Mouse (Mus musculus) CH12.LX (cell line): Measurements from ENCODE around the gene Utp11. TPM values are rescaled to one million over a fixed set of nuclear protein-coding genes. Genes with fewer than 3 reads are reported as not detected.

ENCODE experiments used
- DNase-seq: peaks from one replicate; pipeline ENCODE4 v3.0.0-alpha.2; 2013; ENCODE audit errors: extremely low read depth
- H3K27ac ChIP-seq: 2 replicates; pipeline ENCODE4 v1.5.1; 2012; ENCODE audit warnings: low read depth, mild to moderate bottlenecking, control low read depth, moderate library complexity; ENCODE audit not compliant: insufficient read depth
- H3K27me3 ChIP-seq: replicated peaks from 2 replicates; pipeline ENCODE3; 2012; ENCODE audit warnings: inconsistent platforms
- H3K36me3 ChIP-seq, 2 experiments: replicated peaks in 1 of 2; 2 replicates each; pipeline versions ENCODE3 to v1.6.1; 2012; ENCODE audit warnings: inconsistent platforms in 1 of 2, low read length in 1 of 2, mild to moderate bottlenecking in 1 of 2, mixed read lengths in 1 of 2, moderate library complexity in 1 of 2; ENCODE audit not compliant: control insufficient read depth in 1 of 2, insufficient read depth in 1 of 2
- H3K4me1 ChIP-seq, 2 experiments: 2 replicates each; pipeline ENCODE4 v1.6.1; 2012; ENCODE audit warnings: inconsistent platforms in 1 of 2, moderate library complexity in 1 of 2; ENCODE audit not compliant: insufficient read depth in 2 of 2, control insufficient read depth in 1 of 2
- H3K4me2 ChIP-seq: 2 replicates; pipeline ENCODE4 v1.6.1; 2012; ENCODE audit warnings: low read depth, mild to moderate bottlenecking, control low read depth; ENCODE audit not compliant: poor library complexity, insufficient read depth, severe bottlenecking
- H3K4me3 ChIP-seq, 3 experiments: fragments of 150-350 bp in 1 of 3; sonication (generic) in 1 of 3; replicated peaks in 1 of 3; 2 replicates each; pipeline versions ENCODE3 to v1.5.1; 2011 to 2012; ENCODE audit warnings: low read depth in 2 of 3, low read length in 2 of 3, mild to moderate bottlenecking in 2 of 3, moderate library complexity in 2 of 3, control low read depth in 1 of 3, improper control_type of control experiment in 1 of 3, inconsistent platforms in 1 of 3, mixed read lengths in 1 of 3; ENCODE audit not compliant: poor library complexity in 1 of 3
- H3K79me2 ChIP-seq: replicated peaks from 2 replicates; pipeline ENCODE4 v1.6.1; 2012; ENCODE audit warnings: mild to moderate bottlenecking, moderate library complexity; ENCODE audit not compliant: control insufficient read depth, poor library complexity, insufficient read depth, severe bottlenecking; ENCODE audit errors: extremely low read depth
- H3K9ac ChIP-seq: 2 replicates; pipeline ENCODE4 v1.6.1; 2012; ENCODE audit warnings: low read depth, mild to moderate bottlenecking, control low read depth, moderate library complexity; ENCODE audit not compliant: insufficient read depth
- H3K9me3 ChIP-seq: replicated peaks from 2 replicates; pipeline ENCODE3; 2012; ENCODE audit warnings: low read length, inconsistent platforms, mixed read lengths
- BHLHE40 ChIP-seq: IDR thresholded peaks from 2 replicates; pipeline ENCODE4 v1.6.1; 2011; ENCODE audit warnings: mild to moderate bottlenecking, low read depth, low read length, improper control_type of control experiment
- CHD2 ChIP-seq: IDR thresholded peaks from 2 replicates; pipeline ENCODE4 v1.6.1; 2011; ENCODE audit warnings: low read length, improper control_type of control experiment
- E2F4 ChIP-seq: IDR thresholded peaks from 2 replicates; pipeline ENCODE4 v1.6.1; 2011; ENCODE audit warnings: low read depth, low read length, improper control_type of control experiment; ENCODE audit not compliant: insufficient replicate concordance
- ELF1 ChIP-seq: IDR thresholded peaks from 2 replicates; pipeline ENCODE4 v1.6.1; 2014; ENCODE audit warnings: low read depth, mild to moderate bottlenecking, inconsistent platforms, low read length, improper control_type of control experiment
- ETS1 ChIP-seq: conservative IDR thresholded peaks from 2 replicates; pipeline ENCODE4 v1.6.1; 2012; ENCODE audit warnings: low read depth, mild to moderate bottlenecking, inconsistent platforms, low read length, improper control_type of control experiment, moderate library complexity
- GABPA ChIP-seq: IDR thresholded peaks from 2 replicates; pipeline ENCODE4 v1.6.1; 2012; ENCODE audit warnings: low read depth, low read length, improper control_type of control experiment, inconsistent platforms; ENCODE audit not compliant: insufficient replicate concordance
- HCFC1 ChIP-seq: IDR thresholded peaks from 2 replicates; pipeline ENCODE4 v1.6.1; 2012; ENCODE audit warnings: low read depth, mild to moderate bottlenecking, inconsistent platforms, low read length, improper control_type of control experiment
- IRF4 ChIP-seq: IDR thresholded peaks from 2 replicates; pipeline ENCODE4 v1.6.1; 2014; ENCODE audit warnings: low read depth, mild to moderate bottlenecking, inconsistent platforms, low read length, improper control_type of control experiment
- JUN ChIP-seq: IDR thresholded peaks from 2 replicates; pipeline ENCODE4 v1.6.1; 2011; ENCODE audit warnings: low read depth, mild to moderate bottlenecking, low read length, improper control_type of control experiment, moderate library complexity; ENCODE audit not compliant: insufficient read depth
- MAFK ChIP-seq: IDR thresholded peaks from 2 replicates; pipeline ENCODE4 v1.6.1; 2011; ENCODE audit warnings: low read length, improper control_type of control experiment; ENCODE audit not compliant: insufficient replicate concordance
- MAX ChIP-seq: IDR thresholded peaks from 2 replicates; pipeline ENCODE4 v1.6.1; 2011; ENCODE audit warnings: low read length, improper control_type of control experiment
- MAZ ChIP-seq: IDR thresholded peaks from 2 replicates; pipeline ENCODE4 v1.6.1; 2012; ENCODE audit warnings: low read depth, mild to moderate bottlenecking, inconsistent platforms, low read length, improper control_type of control experiment, moderate library complexity
- MXI1 ChIP-seq: IDR thresholded peaks from 2 replicates; pipeline ENCODE4 v1.6.1; 2011; ENCODE audit warnings: mild to moderate bottlenecking, low read depth, low read length, improper control_type of control experiment
- MYC ChIP-seq: IDR thresholded peaks from 2 replicates; pipeline ENCODE4 v1.6.1; 2011; ENCODE audit warnings: low read depth, mild to moderate bottlenecking, improper control_type of control experiment, low read length
- NELFE ChIP-seq: IDR thresholded peaks from 2 replicates; pipeline ENCODE4 v1.6.1; 2011; ENCODE audit warnings: low read depth, low read length, improper control_type of control experiment
- NRF1 ChIP-seq: IDR thresholded peaks from 2 replicates; pipeline ENCODE4 v1.6.1; 2014; ENCODE audit warnings: low read depth, mild to moderate bottlenecking, inconsistent platforms, low read length, improper control_type of control experiment, moderate library complexity
- PAX5 ChIP-seq: IDR thresholded peaks from 2 replicates; pipeline ENCODE4 v1.6.1; 2012; ENCODE audit warnings: low read length, inconsistent platforms, mixed read lengths
- POLR2AphosphoS2 ChIP-seq: IDR thresholded peaks from 2 replicates; pipeline ENCODE4 v1.6.1; 2011; ENCODE audit warnings: low read depth, low read length, improper control_type of control experiment
- RAD21 ChIP-seq: IDR thresholded peaks from 2 replicates; pipeline ENCODE4 v1.6.1; 2011; ENCODE audit warnings: low read depth, mild to moderate bottlenecking, low read length, improper control_type of control experiment, moderate library complexity
- TBP ChIP-seq: conservative IDR thresholded peaks from 2 replicates; pipeline ENCODE4 v1.6.1; 2011; ENCODE audit warnings: low read depth, low read length, improper control_type of control experiment
- TCF12 ChIP-seq: IDR thresholded peaks from 2 replicates; pipeline ENCODE4 v1.6.1; 2014; ENCODE audit warnings: low read depth, mild to moderate bottlenecking, inconsistent platforms, low read length, improper control_type of control experiment
- ZC3H11A ChIP-seq: IDR thresholded peaks from 2 replicates; pipeline ENCODE4 v1.6.1; 2012; ENCODE audit warnings: low read depth, mild to moderate bottlenecking, inconsistent platforms, low read length, improper control_type of control experiment
- ZMIZ1 ChIP-seq: IDR thresholded peaks from 2 replicates; pipeline ENCODE4 v1.6.1; 2012; ENCODE audit warnings: low read depth, mild to moderate bottlenecking, inconsistent platforms, low read length, improper control_type of control experiment
- dilution Hi-C: fragments of 300-500 bp; cut with MboI; formaldehyde crosslinking; loops from 2 replicates; pipeline ENCODE4 v1.14.3; 2020; ENCODE audit warnings: low sequenced_read_pairs; ENCODE audit not compliant: extremely low pct_unique_long_range_greater_than_20kb, extremely low pct_ligation_motif_present
- in situ Hi-C: fragments of 300-500 bp; cut with MboI; formaldehyde crosslinking; loops from 3 replicates; pipeline ENCODE4 v1.14.3; 2019; ENCODE audit warnings: low sequenced_read_pairs, low pct_ligation_motif_present, low pct_unique_long_range_greater_than_20kb, mixed read lengths
- polyA plus RNA-seq: library from polyadenylated mRNA; unstranded; fragments of >175 nt; gene quantifications from 2 replicates; pipeline ENCODE4 v1.2.1, GENCODE M21; 2012; ENCODE audit warnings: low read depth; ENCODE audit not compliant: insufficient read length
- total RNA-seq, 2 experiments: library from RNA; depleted of rRNA; stranded (reverse); fragments of 300-350 nt in 1 of 2; fragments of >200 nt in 1 of 2; gene quantifications; 2 replicates each; pipeline ENCODE4 v1.2.3; 2012 to 2014

Gene Utp11
- total and polyA plus RNA-seq, 3 experiments: 52.7 to 102 (median 78.1) TPM

- no peak overlapping the region for H3K4me3 ChIP-seq
- no peak overlapping the region for H3K9ac ChIP-seq
- no peaks in the 10 kb centered on the region for H3K79me2 ChIP-seq
- H3K4me2 ChIP-seq: no peak overlapping the region
- dilution Hi-C loops (no loop called here), in situ Hi-C loops (no loop called here)
- H3K4me1 ChIP-seq: peaks cover 0 to under 1% of the 10 kb centered on the region in 2 experiments; a peak in 1 of 4 replicates
- H3K27ac ChIP-seq: no peak overlapping the region
- TF ChIP-seq ETS1 (no peak), ZMIZ1 (no peak), CHD2 (no peak), MAX (no peak), TBP (no peak), ELF1 (no peak), ZC3H11A (no peak), NELFE (no peak), MAFK (no peak), NRF1 (no peak), GABPA (no peak), MXI1 (no peak), PAX5 (no peak), TCF12 (no peak)
- no peaks in the 10 kb centered on the region for H3K36me3 ChIP-seq
- no peak for DNase-seq
- H3K27me3 ChIP-seq: peaks cover 82% of the 10 kb centered on the region
- H3K9me3 ChIP-seq: no peaks in the 10 kb centered on the region
Measured at GRCm38 (mm10) chr4:124639715-124640114, 53.7 kb downstream of the Utp11 start.

DNA sequence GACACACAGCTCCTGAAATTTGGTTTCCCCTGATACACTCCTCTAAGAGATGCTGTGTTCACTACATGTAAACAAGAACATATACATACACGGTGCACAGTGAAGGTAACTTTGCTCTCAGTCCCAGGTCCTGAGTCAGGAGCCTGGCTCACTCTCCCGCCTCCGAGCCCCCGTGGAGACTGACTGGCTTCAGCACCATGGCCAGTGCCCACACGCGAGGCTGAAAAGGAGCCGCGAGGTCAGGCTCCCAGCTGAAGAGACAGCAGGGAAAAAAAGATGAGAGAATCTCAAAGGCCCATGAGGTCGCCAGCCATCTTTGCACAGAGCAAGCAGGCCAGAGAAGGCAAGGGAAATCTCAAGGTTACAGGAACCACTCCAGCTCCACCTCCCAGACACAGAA is 60.1 kb downstream of the Utp11 start:
- no peak for TF ChIP-seq CHD2
- no peak for TF ChIP-seq PAX5
- TF ChIP-seq BHLHE40: no peak
- TF ChIP-seq RAD21: no peak
- TF ChIP-seq JUN: no peak
- TF ChIP-seq MAFK: no peak
- TF ChIP-seq GABPA: no peak
- no peak for TF ChIP-seq MAX
- TF ChIP-seq HCFC1: no peak
- TF ChIP-seq E2F4: no peak
- no peak for TF ChIP-seq POLR2AphosphoS2
- no peak for TF ChIP-seq MYC
- TF ChIP-seq MAZ: no peak
- TF ChIP-seq IRF4: no peak
- Histone ChIP-seq H3K36me3 (no peaks in the 10 kb centered on the region), H3K27ac (no peak overlapping the region), H3K79me2 (no peaks in the 10 kb centered on the region), H3K4me2 (peak overlapping the region; percentile 32; the same call in 1 of the 2 replicates), H3K4me1 (no peaks in the 10 kb centered on the region), H3K27me3 (peaks cover 82% of the 10 kb centered on the region), H3K9ac (no peak overlapping the region), H3K4me3 (no peak overlapping the region), H3K9me3 (no peaks in the 10 kb centered on the region)
- in situ Hi-C loops: no loop called here
- dilution Hi-C loops: no loop called here
- no peak for DNase-seq
